Mouse (Mus musculus): ENCODE measurements at regions not wholly inside any gene's neighbourhood (a gene's known extent, or its start where the extent isn't known, plus 50 kb on each side); places are given as distances from the start of the nearest gene placed in this dataset.

- TF ChIP-seq GATA1 (IDR thresholded peaks at IDR 0.05; ENCODE audit: borderline replicate concordance, low read length) (no peak), FLI1 (IDR thresholded peaks at IDR 0.05; ENCODE audit: low read length) (no peak)
Measured at GRCm38 (mm10) chr1:128535537-128536150, 56.4 kb downstream of the Cxcr4 start.

Data from megakaryocyte, embryonic 14.5 days (primary cell).